Mouse (Mus musculus): ENCODE measurements around the gene Usp6nl.

Gene Usp6nl

GRCm38 (mm10) chr2:6478361-6478965 lies 156.0 kb downstream of the Usp6nl start:
- peak; percentile 45 to 80 for DNase-seq

GRCm38 (mm10) chr2:6478966-6479391 lies 156.5 kb downstream of the Usp6nl start:
- peak; percentile 83 to 90 for DNase-seq

GRCm38 (mm10) chr2:6479620-6480019 lies 157.2 kb downstream of the Usp6nl start:
- DNase-seq: peak; percentile 9 to 57

- peak in 1 of 2 experiments; percentile 40 for DNase-seq
These were observed 159.5 kb downstream of the Usp6nl start for GRCm38 (mm10) chr2:6481966-6482365.

GRCm38 (mm10) chr2:6482411-6482810 lies 159.9 kb downstream of the Usp6nl start:
- DNase-seq: no peak

GRCm38 (mm10) chr2:6483081-6483992 lies 160.9 kb downstream of the Usp6nl start:
- peak; percentile 80 to 81 for DNase-seq

- DNase-seq: no peak
These were observed 161.7 kb downstream of the Usp6nl start for GRCm38 (mm10) chr2:6484179-6484578.

- DNase-seq: no peak
These were observed 165.4 kb downstream of the Usp6nl start for GRCm38 (mm10) chr2:6487566-6488488.

GRCm38 (mm10) chr2:6488489-6489056 lies 166.1 kb downstream of the Usp6nl start:
- peak in 1 of 2 experiments; percentile 19 for DNase-seq

- peak in 1 of 2 experiments; percentile 18 for DNase-seq
These were observed 167.6 kb downstream of the Usp6nl start for GRCm38 (mm10) chr2:6490076-6490475.

GRCm38 (mm10) chr2:6490870-6491269 lies 168.4 kb downstream of the Usp6nl start:
- DNase-seq: no peak

GRCm38 (mm10) chr2:6493886-6494285 lies 171.4 kb downstream of the Usp6nl start:
- DNase-seq: no peak
